24 mouse cellular contexts compared by ENCODE assay signal in genomic region chr11:107045546-107045945, GRCm38 (mm10). TPM values are rescaled to one million over a fixed set of nuclear protein-coding genes. Genes with fewer than 3 reads are reported as not detected.
DNase-seq lines count a peak whose midpoint lies in the region; ATAC-seq and TF ChIP-seq lines count a peak whose summit lies in the region.
"Had no signal": no experiment of that assay in that cellular context is flagged by ENCODE, and none has a peak within 500 bp of the region (broad histone marks: within the 10 kb centered on the region; RNA-seq: fewer than 3 reads in every experiment).

No protein-coding gene starts in this region.

- no peaks in the 10 kb centered on the region for H3K27me3 ChIP-seq in liver, adult 2 months (ENCODE audit: control insufficient read depth, insufficient read depth, low read length)
- H3K27me3 ChIP-seq in liver, embryonic 12.5 days (replicated peaks): no peaks in the 10 kb centered on the region
- no peaks in the 10 kb centered on the region for H3K27me3 ChIP-seq in liver, postnatal 0 days (ENCODE audit: insufficient read depth, low read length)
- H3K27me3 ChIP-seq in liver, embryonic 11.5 days (replicated peaks; ENCODE audit: control insufficient read depth, insufficient read depth, low read length): no peaks in the 10 kb centered on the region
- H3K27me3 ChIP-seq: CH12.LX; embryonic facial prominence, embryonic 12.5 days; forebrain, embryonic 13.5 days; forebrain, embryonic 15.5 days; Patski had no signal

- H3K4me3 ChIP-seq in gastrocnemius, adult 2 months: no peak overlapping the region
- H3K4me3 ChIP-seq in liver, adult 2 months (ENCODE audit: insufficient read depth, low read depth, low read length): no peak overlapping the region
- no peak overlapping the region for H3K4me3 ChIP-seq in liver, embryonic 12.5 days
- no peak overlapping the region for H3K4me3 ChIP-seq in liver, postnatal 0 days (ENCODE audit: low read depth, low read length)
- no peak overlapping the region for H3K4me3 ChIP-seq in liver, embryonic 11.5 days (ENCODE audit: low read depth, low read length)
- H3K4me3 ChIP-seq: embryonic facial prominence, embryonic 10.5 days; embryonic facial prominence, embryonic 12.5 days; forebrain, embryonic 13.5 days; forebrain, embryonic 15.5 days had no signal

- intact Hi-C loops in gastrocnemius, adult 2 months (cut with DNase I): no loop called here
- intact Hi-C loops in gastrocnemius, postnatal 36 days (cut with DNase I): no loop called here

- H3K4me1 ChIP-seq in liver, adult 2 months (ENCODE audit: control insufficient read depth, insufficient read depth, low read length): peaks cover 32% of the 10 kb centered on the region
- H3K4me1 ChIP-seq in liver, embryonic 12.5 days: peaks cover 13% of the 10 kb centered on the region
- H3K4me1 ChIP-seq in liver, postnatal 0 days (ENCODE audit: insufficient read depth): peaks cover 4% of the 10 kb centered on the region; the same call in 1 of the 2 replicates
- H3K4me1 ChIP-seq in liver, embryonic 11.5 days (replicated peaks; ENCODE audit: control insufficient read depth, insufficient read depth, low read length): peaks cover 5% of the 10 kb centered on the region
- H3K4me1 ChIP-seq: embryonic facial prominence, embryonic 10.5 days; embryonic facial prominence, embryonic 12.5 days; forebrain, embryonic 13.5 days; forebrain, embryonic 15.5 days had no signal

- no peak for TF ChIP-seq EP300 in liver, postnatal 0 days (IDR thresholded peaks at IDR 0.05; ENCODE audit: low read depth)

- no peak for DNase-seq in gastrocnemius, adult 2 months
- no peak for DNase-seq in gastrocnemius, postnatal 36 days
- DNase-seq in liver, adult 2 months (ENCODE audit: extremely low read depth, low read depth, low spot score): peak; percentile 90
- no peak for DNase-seq in liver, postnatal 0 days
- no peak for DNase-seq in liver, embryonic 11.5 days (ENCODE audit: low spot score)
- DNase-seq: adrenal gland, adult 8-10 months; adrenal gland, postnatal 14 days; adrenal gland, postnatal 36 days; B cell, adult 2 months; cerebellum, adult 11-12 months; cerebellum, adult 2 months; cerebellum, adult 9-10 months; cerebellum, postnatal 10 days; cerebellum, postnatal 25 days had no signal

- no peaks in the 10 kb centered on the region for H3K9me3 ChIP-seq in liver, embryonic 12.5 days (replicated peaks)
- no peaks in the 10 kb centered on the region for H3K9me3 ChIP-seq in liver, postnatal 0 days (ENCODE audit: low read length)
- H3K9me3 ChIP-seq in liver, embryonic 11.5 days (ENCODE audit: control insufficient read depth, low read length): no peaks in the 10 kb centered on the region
- H3K9me3 ChIP-seq: embryonic facial prominence, embryonic 10.5 days; embryonic facial prominence, embryonic 12.5 days; forebrain, embryonic 13.5 days; forebrain, embryonic 15.5 days; G1E had no signal

- H3K9ac ChIP-seq in liver, adult 2 months (ENCODE audit: low read depth, low read length): peak overlapping the region; percentile 37
- no peak overlapping the region for H3K9ac ChIP-seq in liver, embryonic 12.5 days
- H3K9ac ChIP-seq in liver, postnatal 0 days (replicated peaks): peak overlapping the region; percentile 41; the same call in 1 of the 2 replicates
- no peak overlapping the region for H3K9ac ChIP-seq in liver, embryonic 11.5 days (ENCODE audit: low read depth, low read length)
- H3K9ac ChIP-seq: embryonic facial prominence, embryonic 12.5 days; forebrain, embryonic 13.5 days; forebrain, embryonic 15.5 days had no signal

- no peak overlapping the region for H3K4me2 ChIP-seq in liver, embryonic 12.5 days
- peak overlapping the region; percentile 39; the same call in 1 of the 2 replicates for H3K4me2 ChIP-seq in liver, postnatal 0 days (ENCODE audit: low read depth, low read length)
- H3K4me2 ChIP-seq in liver, embryonic 11.5 days: no peak overlapping the region
- H3K4me2 ChIP-seq: embryonic facial prominence, embryonic 12.5 days; forebrain, embryonic 13.5 days; forebrain, embryonic 15.5 days had no signal

- no peak for ATAC-seq in liver, embryonic 12.5 days
- ATAC-seq in liver, postnatal 0 days: peak; percentile 52
- ATAC-seq in liver, embryonic 11.5 days (replicated peaks; ENCODE audit: low FRiP score): no peak
- ATAC-seq: activated CD4-positive, CD25-positive, alpha-beta regulatory T cell, adult 4 months; CD4-positive, CD25-positive, alpha-beta regulatory T cell, adult 4 months; forebrain, embryonic 13.5 days; forebrain, embryonic 15.5 days; Patski had no signal

- 30% methylated on average over 4 of the region's 4 CpGs for WGBS in liver, adult 2 months
- 82% methylated on average over 4 of the region's 4 CpGs for WGBS in liver, embryonic 12.5 days (ENCODE audit: insufficient replicate concordance)
- 84% methylated on average over 4 of the region's 4 CpGs for WGBS in liver, postnatal 0 days (ENCODE audit: insufficient replicate concordance)
- 88% methylated on average over 4 of the region's 4 CpGs for WGBS in liver, embryonic 11.5 days

- H3K79me2 ChIP-seq in liver, adult 2 months (ENCODE audit: control insufficient read depth, insufficient read depth, low read length): no peaks in the 10 kb centered on the region

- TF ChIP-seq POLR2A in liver, adult 2 months (IDR thresholded peaks at IDR 0.05; ENCODE audit: extremely low read depth, insufficient read depth, low read length): no peak

- TF ChIP-seq CTCF in gastrocnemius, adult 2 months (IDR thresholded peaks at IDR 0.05): no peak
- no peak for TF ChIP-seq CTCF in liver, adult 2 months (IDR thresholded peaks at IDR 0.05; ENCODE audit: low read depth, low read length)
- TF ChIP-seq CTCF in liver, postnatal 0 days (IDR thresholded peaks at IDR 0.05; ENCODE audit: low read depth): no peak

- peaks cover 10% of the 10 kb centered on the region; the same call in 1 of the 2 replicates for H3K36me3 ChIP-seq in liver, adult 2 months (ENCODE audit: control insufficient read depth, insufficient read depth, low read length)
- H3K36me3 ChIP-seq in liver, embryonic 12.5 days: peaks cover 60% of the 10 kb centered on the region
- peaks cover 46% of the 10 kb centered on the region for H3K36me3 ChIP-seq in liver, postnatal 0 days (replicated peaks; ENCODE audit: insufficient read depth, low read length)
- peaks cover 35% of the 10 kb centered on the region for H3K36me3 ChIP-seq in liver, embryonic 11.5 days (ENCODE audit: control insufficient read depth, insufficient read depth, low read length)

- H3K27ac ChIP-seq in gastrocnemius, adult 2 months: 0 out of 2 replicates have a peak overlapping the region, but pooled peaks have one; percentile 20
- peak overlapping the region; percentile 88 for H3K27ac ChIP-seq in liver, adult 2 months (replicated peaks; ENCODE audit: insufficient read depth, low read depth, low read length)
- H3K27ac ChIP-seq in liver, embryonic 12.5 days: no peak overlapping the region; the same call in 1 of the 2 replicates
- H3K27ac ChIP-seq in liver, postnatal 0 days (ENCODE audit: low read depth): peak overlapping the region; percentile 75
- no peak overlapping the region for H3K27ac ChIP-seq in liver, embryonic 11.5 days (ENCODE audit: low read depth, low read length)
- H3K27ac ChIP-seq: embryonic facial prominence, embryonic 10.5 days; embryonic facial prominence, embryonic 12.5 days; forebrain, embryonic 13.5 days; forebrain, embryonic 15.5 days had no signal

RNA-seq across cellular contexts. Expression of gene 1810010H24Rik, which starts 20.1 kb away (rescaled TPM):
- total RNA-seq in gastrocnemius, adult 2 months (2021): 1 to 10 TPM in 1 of 2 experiments, under 1 TPM in 1; 0.86 to 1.3 TPM
- 1 to 10 TPM in 1 of 2 experiments, under 1 TPM in 1; 0.64 to 1.3 TPM for total RNA-seq in gastrocnemius, postnatal 36 days (2021)
- 3.0 and 3.5 TPM in 2 replicates for total RNA-seq in liver, adult 2 months (2014; rRNA removed)
- polyA plus RNA-seq in liver, adult 2 months (2012; rRNA removed): 2.8 and 3.4 TPM in 2 replicates
- 1.5 and 2.0 TPM in 2 replicates for polyA plus RNA-seq in liver, embryonic 12.5 days (2016; fragmentation: Nextera tagmentation; extraction: Ambion mirVana)
- 7.3 and 10.3 TPM in 2 replicates for polyA plus RNA-seq in liver, postnatal 0 days (2015; fragmentation: Nextera tagmentation; extraction: Ambion mirVana)
- polyA plus RNA-seq in liver, embryonic 11.5 days (2014; fragmentation: Nextera tagmentation; extraction: Ambion mirVana): 1.9 and 2.1 TPM in 2 replicates

RNA-seq across cellular contexts. Expression of gene Kpna2, which starts 46.2 kb away (rescaled TPM):
- 10 to 100 TPM; 13.2 to 16.2 TPM for total RNA-seq in gastrocnemius, adult 2 months (2021)
- total RNA-seq in gastrocnemius, postnatal 36 days (2021): 10 to 100 TPM; 14.4 to 16.7 TPM
- total RNA-seq in liver, adult 2 months (2014; rRNA removed): 28.0 and 32.2 TPM in 2 replicates
- polyA plus RNA-seq in liver, adult 2 months (2012; rRNA removed): 17.0 and 20.9 TPM in 2 replicates
- polyA plus RNA-seq in liver, embryonic 12.5 days (2016; fragmentation: Nextera tagmentation; extraction: Ambion mirVana): 360 and 381 TPM in 2 replicates
- polyA plus RNA-seq in liver, postnatal 0 days (2015; fragmentation: Nextera tagmentation; extraction: Ambion mirVana): 115 and 128 TPM in 2 replicates
- 448 and 517 TPM in 2 replicates for polyA plus RNA-seq in liver, embryonic 11.5 days (2014; fragmentation: Nextera tagmentation; extraction: Ambion mirVana)

Comparison
In these comparisons a context has a peak if more than half of its experiments do, and no peak if none do; other contexts are left out.
1. H3K27ac ChIP-seq: peak in gastrocnemius, adult 2 months (single experiment), liver, adult 2 months (single experiment) and liver, postnatal 0 days (single experiment); none in liver, embryonic 12.5 days (single experiment) and liver, embryonic 11.5 days (single experiment).
2. H3K9ac ChIP-seq: peak in liver, adult 2 months (single experiment) and liver, postnatal 0 days (single experiment); none in liver, embryonic 12.5 days (single experiment) and liver, embryonic 11.5 days (single experiment).